Mouse (Mus musculus): ENCODE data around the gene Epb41l2. TPM values are rescaled to one million over a fixed set of nuclear protein-coding genes. Genes with fewer than 3 reads are reported as not detected.

The Epb41l2 gene
- polyA plus RNA-seq, 1 experiment: 44.5 TPM

DNA sequence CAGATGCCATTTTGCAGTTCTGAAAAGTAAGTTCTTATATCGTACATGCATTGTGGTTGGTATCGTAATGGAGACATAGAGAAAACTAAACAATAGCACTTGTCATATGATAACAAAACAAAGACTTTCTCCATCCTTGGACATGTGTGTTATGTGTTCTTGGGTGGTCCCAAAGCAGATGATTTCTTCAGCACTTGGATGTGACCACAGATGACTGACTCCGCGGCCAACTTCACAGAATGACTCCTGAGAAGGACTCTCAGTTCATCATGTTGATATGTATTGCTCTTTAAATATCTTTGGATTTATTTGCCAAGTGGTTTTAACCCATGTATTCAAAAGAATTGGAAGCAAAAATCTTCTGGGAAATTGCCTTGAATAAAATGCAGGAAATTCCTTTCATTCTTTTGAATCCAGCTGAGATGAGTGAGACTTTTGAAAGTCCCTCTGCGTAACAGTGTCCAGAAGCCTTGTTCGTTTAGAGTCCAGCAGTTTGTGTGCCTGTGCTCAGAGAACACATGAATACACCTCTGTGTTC lies 52.3 kb downstream of the Epb41l2 start:
- H3K27ac ChIP-seq (ENCODE audit: insufficient read depth, low read length): no peak overlapping the region
- TF ChIP-seq CTCF (IDR thresholded peaks at IDR 0.05; ENCODE audit: extremely low read depth, insufficient read depth, insufficient read length, insufficient replicate concordance) (no peak), POLR2A (IDR thresholded peaks at IDR 0.05; ENCODE audit: low read depth, low read length) (no peak)
- no peak for DNase-seq (ENCODE audit: low read depth in 1 of 2, low spot score in 2 of 2)
- no peaks in the 10 kb centered on the region for H3K27me3 ChIP-seq (ENCODE audit: control insufficient read depth, insufficient read depth, low read length)
- no peak overlapping the region for H3K4me3 ChIP-seq (ENCODE audit: extremely low read depth, insufficient read depth, insufficient read length)
- 69% methylated on average over 6 of the region's 6 CpGs for WGBS
- H3K4me1 ChIP-seq (ENCODE audit: control insufficient read depth, insufficient read depth, insufficient read length): peaks cover 4% of the 10 kb centered on the region; the same call in 1 of the 2 replicates
- no peaks in the 10 kb centered on the region for H3K36me3 ChIP-seq (ENCODE audit: control insufficient read depth, insufficient read depth, low read length)

DNA sequence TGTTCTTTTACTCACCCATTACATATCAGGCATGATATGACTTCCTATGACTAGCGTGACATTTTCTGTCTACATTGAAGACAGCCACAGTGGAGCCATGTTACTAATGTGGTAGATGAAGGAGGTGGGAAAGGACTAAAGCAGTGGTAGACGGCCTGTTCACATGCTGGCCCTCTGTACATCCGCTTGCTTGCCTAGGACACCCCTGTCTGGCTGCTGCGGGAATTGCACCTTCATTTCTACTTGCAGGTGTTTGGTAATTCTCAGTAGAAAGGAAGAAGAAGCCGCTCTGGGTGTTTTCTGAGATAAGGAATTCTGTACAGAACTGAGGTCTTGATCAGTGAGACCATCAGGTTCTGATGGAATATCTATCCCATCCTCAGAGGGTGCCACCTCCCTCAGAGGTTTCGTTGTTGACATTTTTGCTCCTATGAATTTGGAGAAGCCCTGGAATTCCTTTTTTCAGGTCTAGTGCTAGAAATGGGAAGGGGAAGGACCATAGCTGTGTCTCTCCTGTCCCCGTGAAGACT lies 55.7 kb downstream of the Epb41l2 start:
- no peaks in the 10 kb centered on the region for H3K36me3 ChIP-seq (ENCODE audit: control insufficient read depth, insufficient read depth, low read length)
- no peak overlapping the region for H3K4me3 ChIP-seq (ENCODE audit: extremely low read depth, insufficient read depth, insufficient read length)
- no peak overlapping the region for H3K27ac ChIP-seq (ENCODE audit: insufficient read depth, low read length)
- TF ChIP-seq CTCF (IDR thresholded peaks at IDR 0.05; ENCODE audit: extremely low read depth, insufficient read depth, insufficient read length, insufficient replicate concordance) (peak; percentile 35; the same call in 1 of the 2 replicates), POLR2A (IDR thresholded peaks at IDR 0.05; ENCODE audit: low read depth, low read length) (no peak)
- 68% methylated on average over 7 of the region's 7 CpGs for WGBS
- no peaks in the 10 kb centered on the region for H3K27me3 ChIP-seq (ENCODE audit: control insufficient read depth, insufficient read depth, low read length)
- peaks cover 3% of the 10 kb centered on the region; the same call in 1 of the 2 replicates for H3K4me1 ChIP-seq (ENCODE audit: control insufficient read depth, insufficient read depth, insufficient read length)
- DNase-seq (ENCODE audit: low read depth in 1 of 2, low spot score in 2 of 2): peak in 1 of 2 experiments; percentile 44

DNA sequence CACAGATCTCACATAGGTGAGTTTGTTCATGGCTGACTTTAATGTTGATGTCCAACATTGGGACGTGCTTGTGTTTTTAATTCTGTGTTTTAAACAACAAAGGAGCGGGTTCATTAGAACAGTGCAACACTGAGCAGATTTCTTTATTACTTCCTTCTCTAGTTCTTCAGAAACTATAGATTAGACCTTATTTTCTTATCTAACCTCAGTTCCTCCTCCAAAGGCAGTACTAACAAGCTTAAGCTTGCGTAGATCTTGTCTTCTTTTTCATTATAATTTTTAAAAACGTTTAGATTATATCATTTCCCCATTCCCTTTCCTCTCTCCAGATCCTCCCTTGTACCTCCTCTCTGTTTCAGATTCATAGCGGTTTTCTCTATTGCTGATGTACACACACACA lies 57.1 kb downstream of the Epb41l2 start:
- DNase-seq (ENCODE audit: low read depth in 1 of 2, low spot score in 2 of 2): no peak
- 75% methylated on average over 5 of the region's 5 CpGs for WGBS
- TF ChIP-seq POLR2A (IDR thresholded peaks at IDR 0.05; ENCODE audit: low read depth, low read length) (no peak), CTCF (IDR thresholded peaks at IDR 0.05; ENCODE audit: extremely low read depth, insufficient read depth, insufficient read length, insufficient replicate concordance) (no peak)
- H3K4me1 ChIP-seq (ENCODE audit: control insufficient read depth, insufficient read depth, insufficient read length): no peaks in the 10 kb centered on the region
- no peaks in the 10 kb centered on the region for H3K36me3 ChIP-seq (ENCODE audit: control insufficient read depth, insufficient read depth, low read length)
- H3K27ac ChIP-seq (ENCODE audit: insufficient read depth, low read length): no peak overlapping the region
- H3K4me3 ChIP-seq (ENCODE audit: extremely low read depth, insufficient read depth, insufficient read length): no peak overlapping the region
- no peaks in the 10 kb centered on the region for H3K27me3 ChIP-seq (ENCODE audit: control insufficient read depth, insufficient read depth, low read length)

DNA sequence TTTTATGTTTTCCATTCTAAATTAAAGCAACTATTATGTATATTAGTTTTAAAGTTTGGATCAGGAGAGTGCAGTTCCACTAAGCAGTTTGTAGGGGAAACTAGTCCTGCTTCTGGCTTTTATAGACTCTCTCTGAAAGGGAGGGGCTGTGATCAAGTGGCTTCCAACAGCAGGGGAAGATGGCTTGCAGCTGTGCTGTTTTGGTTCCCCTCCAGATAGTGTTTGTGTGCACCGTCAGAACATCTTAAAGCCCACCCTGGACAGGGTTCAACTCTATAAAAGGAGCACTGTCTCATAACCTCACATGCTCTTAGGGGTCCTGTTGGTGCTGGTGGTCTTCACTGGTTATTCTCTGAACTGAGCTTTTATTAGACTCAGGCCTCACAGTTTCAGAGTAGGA lies 66.5 kb downstream of the Epb41l2 start:
- Histone ChIP-seq H3K36me3 (ENCODE audit: control insufficient read depth, insufficient read depth, low read length) (no peaks in the 10 kb centered on the region), H3K4me1 (ENCODE audit: control insufficient read depth, insufficient read depth, insufficient read length) (peaks cover 3% of the 10 kb centered on the region; the same call in 1 of the 2 replicates), H3K27ac (ENCODE audit: insufficient read depth, low read length) (0 out of 2 replicates have a peak overlapping the region, but pooled peaks have one; percentile 20), H3K4me3 (ENCODE audit: extremely low read depth, insufficient read depth, insufficient read length) (no peak overlapping the region), H3K27me3 (ENCODE audit: control insufficient read depth, insufficient read depth, low read length) (no peaks in the 10 kb centered on the region)
- WGBS: 3% methylated on average over 1 of the region's 1 CpGs
- TF ChIP-seq POLR2A (IDR thresholded peaks at IDR 0.05; ENCODE audit: low read depth, low read length) (no peak), CTCF (IDR thresholded peaks at IDR 0.05; ENCODE audit: extremely low read depth, insufficient read depth, insufficient read length, insufficient replicate concordance) (no peak)
- DNase-seq (ENCODE audit: low read depth in 1 of 2, low spot score in 2 of 2): no peak

DNA sequence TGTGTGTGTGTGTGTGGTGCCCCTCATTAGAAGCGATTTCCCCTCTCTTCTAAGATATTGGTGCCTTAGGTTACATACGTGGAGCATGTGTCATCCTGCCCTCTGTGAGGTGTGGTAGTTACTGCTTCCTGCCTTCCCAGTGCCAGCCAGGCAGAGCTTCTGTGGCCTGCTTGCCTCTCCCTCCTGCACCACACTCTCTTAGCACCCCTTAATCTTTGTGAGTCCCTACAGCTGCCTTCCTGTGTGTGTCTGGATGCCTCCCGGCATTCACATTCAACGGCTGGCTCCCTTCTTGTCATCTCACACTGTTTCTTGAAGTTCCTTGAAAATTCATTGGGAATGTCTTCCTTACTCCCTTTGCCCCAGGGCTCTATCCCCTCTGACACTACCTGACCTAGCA lies 67.2 kb downstream of the Epb41l2 start:
- 83% methylated on average over 4 of the region's 4 CpGs for WGBS
- H3K27me3 ChIP-seq (ENCODE audit: control insufficient read depth, insufficient read depth, low read length): no peaks in the 10 kb centered on the region
- no peak overlapping the region for H3K4me3 ChIP-seq (ENCODE audit: extremely low read depth, insufficient read depth, insufficient read length)
- TF ChIP-seq CTCF (IDR thresholded peaks at IDR 0.05; ENCODE audit: extremely low read depth, insufficient read depth, insufficient read length, insufficient replicate concordance) (no peak), POLR2A (IDR thresholded peaks at IDR 0.05; ENCODE audit: low read depth, low read length) (no peak)
- H3K27ac ChIP-seq (ENCODE audit: insufficient read depth, low read length): no peak overlapping the region
- H3K4me1 ChIP-seq (ENCODE audit: control insufficient read depth, insufficient read depth, insufficient read length): peaks cover 3% of the 10 kb centered on the region; the same call in 1 of the 2 replicates
- no peaks in the 10 kb centered on the region for H3K36me3 ChIP-seq (ENCODE audit: control insufficient read depth, insufficient read depth, low read length)
- DNase-seq (ENCODE audit: low read depth in 1 of 2, low spot score in 2 of 2): no peak

DNA sequence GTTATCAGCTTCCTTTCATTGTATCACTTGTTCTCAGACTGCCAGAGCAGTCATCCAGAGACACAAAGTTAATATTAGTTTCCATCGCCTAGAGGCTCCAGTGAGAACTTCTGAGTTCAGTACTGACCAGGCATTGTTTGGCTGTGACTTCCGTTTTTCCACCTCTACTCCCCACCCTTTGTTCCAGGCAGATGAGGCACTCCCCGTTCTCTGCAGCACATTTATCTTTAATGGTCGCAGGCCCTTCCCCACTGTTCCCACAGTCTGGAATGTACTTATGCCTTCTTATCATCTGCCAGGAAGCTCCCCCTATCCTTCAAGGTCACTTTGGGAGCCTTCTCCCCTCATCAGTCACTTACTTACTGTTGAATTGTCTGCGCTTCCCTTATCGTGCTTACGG lies 67.9 kb downstream of the Epb41l2 start:
- 84% methylated on average over 7 of the region's 7 CpGs for WGBS

DNA sequence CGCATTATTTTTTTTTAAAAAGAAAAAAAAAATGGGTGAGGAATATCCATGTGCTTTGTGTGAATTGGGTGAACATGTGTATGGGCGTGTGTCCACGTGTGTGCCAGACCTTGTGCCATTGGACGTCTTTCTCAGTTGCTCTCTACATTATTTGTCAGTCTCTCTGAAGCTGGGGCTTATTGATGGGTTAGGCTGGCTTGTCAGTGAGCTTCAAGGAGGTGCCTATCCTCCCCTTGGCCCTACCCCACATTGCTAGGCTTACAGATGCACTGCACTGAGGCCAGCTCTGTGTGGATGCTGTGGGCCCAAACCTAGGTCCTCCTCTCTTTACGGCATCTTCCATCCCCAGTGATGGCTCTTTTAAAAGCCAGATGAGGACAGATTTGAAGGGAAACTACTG lies 69.1 kb downstream of the Epb41l2 start:
- Histone ChIP-seq H3K4me1 (ENCODE audit: control insufficient read depth, insufficient read depth, insufficient read length) (peaks cover 3% of the 10 kb centered on the region; the same call in 1 of the 2 replicates), H3K36me3 (ENCODE audit: control insufficient read depth, insufficient read depth, low read length) (no peaks in the 10 kb centered on the region), H3K4me3 (ENCODE audit: extremely low read depth, insufficient read depth, insufficient read length) (no peak overlapping the region), H3K27me3 (ENCODE audit: control insufficient read depth, insufficient read depth, low read length) (no peaks in the 10 kb centered on the region), H3K27ac (ENCODE audit: insufficient read depth, low read length) (no peak overlapping the region)
- 93% methylated on average over 5 of the region's 5 CpGs for WGBS
- TF ChIP-seq POLR2A (IDR thresholded peaks at IDR 0.05; ENCODE audit: low read depth, low read length): no peak
- no peak for TF ChIP-seq CTCF (IDR thresholded peaks at IDR 0.05; ENCODE audit: extremely low read depth, insufficient read depth, insufficient read length, insufficient replicate concordance)
- DNase-seq (ENCODE audit: low read depth in 1 of 2, low spot score in 2 of 2): no peak

More for the DNA sequence above, 67.9 kb downstream of the Epb41l2 start:
- no peak overlapping the region for H3K27ac ChIP-seq (ENCODE audit: insufficient read depth, low read length)
- DNase-seq (ENCODE audit: low read depth in 1 of 2, low spot score in 2 of 2): no peak
- TF ChIP-seq CTCF (IDR thresholded peaks at IDR 0.05; ENCODE audit: extremely low read depth, insufficient read depth, insufficient read length, insufficient replicate concordance) (no peak), POLR2A (IDR thresholded peaks at IDR 0.05; ENCODE audit: low read depth, low read length) (no peak)
- H3K27me3 ChIP-seq (ENCODE audit: control insufficient read depth, insufficient read depth, low read length): no peaks in the 10 kb centered on the region
- H3K4me3 ChIP-seq (ENCODE audit: extremely low read depth, insufficient read depth, insufficient read length): no peak overlapping the region
- H3K4me1 ChIP-seq (ENCODE audit: control insufficient read depth, insufficient read depth, insufficient read length): peaks cover 3% of the 10 kb centered on the region; the same call in 1 of the 2 replicates
- no peaks in the 10 kb centered on the region for H3K36me3 ChIP-seq (ENCODE audit: control insufficient read depth, insufficient read depth, low read length)

Measured in spleen, adult 2 months (tissue).